Mouse (Mus musculus) G1E (cell line): ENCODE measurements around the gene Enho.

Source experiments
- CTCF ChIP-seq: IDR thresholded peaks from 2 replicates; pipeline ENCODE4 v1.5.1; 2012; ENCODE audit warnings: low read depth, low read length, inconsistent platforms, mixed read lengths
- GATA1 ChIP-seq: IDR thresholded peaks from 2 replicates; pipeline ENCODE4 v1.6.1; 2012; ENCODE audit warnings: borderline replicate concordance, low read length, inconsistent platforms, mixed read lengths
- GATA2 ChIP-seq: IDR thresholded peaks from 2 replicates; pipeline ENCODE4 v1.6.1; 2012; ENCODE audit warnings: low read depth, low read length, inconsistent platforms, borderline replicate concordance
- POLR2AphosphoS5 ChIP-seq: IDR thresholded peaks from 2 replicates; pipeline ENCODE4 v1.6.1; 2012; ENCODE audit warnings: low read depth, low read length, inconsistent platforms; ENCODE audit not compliant: insufficient replicate concordance
- TAL1 ChIP-seq: conservative IDR thresholded peaks from 2 replicates; pipeline ENCODE4 v1.6.1; 2012; ENCODE audit warnings: low read depth, low read length, inconsistent platforms, mixed read lengths

DNA sequence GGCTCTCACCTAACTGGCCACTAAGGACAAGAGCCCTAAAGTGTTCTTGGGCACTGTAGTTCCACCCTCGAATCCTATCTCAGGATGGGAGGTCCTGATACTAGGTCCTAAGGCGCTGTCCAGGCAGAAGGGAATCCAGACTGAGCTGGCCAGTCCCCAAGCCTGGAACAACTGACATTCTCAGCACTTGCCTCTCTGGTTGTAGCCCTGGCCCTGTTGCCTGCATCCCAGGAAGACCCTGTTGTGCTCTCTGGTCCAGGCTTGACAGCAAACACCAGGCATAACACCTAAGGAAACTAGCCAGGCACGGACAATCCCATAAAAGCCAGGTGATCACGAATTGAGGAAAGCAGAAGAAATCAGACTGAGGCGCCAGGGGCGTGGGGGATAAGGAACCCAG is 42.7 kb upstream of the Enho start:
- TF ChIP-seq TAL1 (no peak), GATA2 (no peak), CTCF (no peak), POLR2AphosphoS5 (no peak), GATA1 (no peak)
